Mouse (Mus musculus) liver, adult 2 months (tissue): ENCODE data around the gene Gabarapl2. TPM values are rescaled to one million over a fixed set of nuclear protein-coding genes. Genes with fewer than 3 reads are reported as not detected.

Experiments
- DNase-seq: peaks from one replicate; pipeline ENCODE4 v3.0.0-alpha.2; 2011; ENCODE audit warnings: low read depth, low spot score; ENCODE audit errors: extremely low read depth
- H3K27ac ChIP-seq: fragments of 200-500 bp; replicated peaks from 2 replicates; pipeline ENCODE4 v1.5.1; 2012; ENCODE audit warnings: low read depth, mild to moderate bottlenecking, control low read depth, inconsistent platforms, low read length; ENCODE audit not compliant: insufficient read depth
- H3K27me3 ChIP-seq: fragments of 200-500 bp; 2 replicates; pipeline ENCODE4 v1.6.1; 2012; ENCODE audit warnings: mild to moderate bottlenecking, moderate library complexity, low read length, inconsistent platforms; ENCODE audit not compliant: control insufficient read depth, insufficient read depth
- H3K36me3 ChIP-seq: fragments of 200-500 bp; 2 replicates; pipeline ENCODE4 v1.6.1; 2012; ENCODE audit warnings: low read length, inconsistent platforms; ENCODE audit not compliant: control insufficient read depth, insufficient read depth
- H3K4me1 ChIP-seq: fragments of 200-500 bp; 2 replicates; pipeline ENCODE4 v1.6.1; 2011; ENCODE audit warnings: low read length; ENCODE audit not compliant: control insufficient read depth, insufficient read depth
- H3K4me3 ChIP-seq: fragments of 200-500 bp; 2 replicates; pipeline ENCODE4 v1.5.1; 2011; ENCODE audit warnings: low read depth, mild to moderate bottlenecking, control low read depth, low read length, moderate library complexity; ENCODE audit not compliant: insufficient read depth
- H3K79me2 ChIP-seq: fragments of 200-500 bp; 2 replicates; pipeline ENCODE4 v1.6.1; 2012; ENCODE audit warnings: inconsistent platforms, mild to moderate bottlenecking, low read length, moderate library complexity; ENCODE audit not compliant: control insufficient read depth, insufficient read depth
- H3K9ac ChIP-seq: fragments of 200-500 bp; 2 replicates; pipeline ENCODE4 v1.6.1; 2012; ENCODE audit warnings: low read depth, mild to moderate bottlenecking, control low read depth, inconsistent platforms, low read length
- CTCF ChIP-seq: fragments of 200-500 bp; IDR thresholded peaks from 2 replicates; pipeline ENCODE4 v1.5.1; 2011; ENCODE audit warnings: low read depth, low read length, control low read depth
- POLR2A ChIP-seq: fragments of 200-500 bp; IDR thresholded peaks from 2 replicates; pipeline ENCODE4 v1.6.1; 2011; ENCODE audit warnings: low read length, control low read depth; ENCODE audit not compliant: insufficient read depth; ENCODE audit errors: extremely low read depth
- WGBS: fragments of 180-500 bp; shearing (Covaris S2); methylation state at CpG from one replicate; pipeline ENCODE4 v1.1.7; 2018; 5-methylcytosine and 5-hydroxymethylcytosine counted together
- polyA plus RNA-seq: library from polyadenylated mRNA; depleted of rRNA; stranded (reverse); fragments of >200 nt; gene quantifications from 2 replicates; pipeline ENCODE4 v1.2.3, GENCODE M21; 2012
- total RNA-seq: library from RNA; depleted of rRNA; stranded (reverse); fragments of >200 nt; gene quantifications from 2 replicates; pipeline ENCODE4 v1.2.3, GENCODE M21; 2014

Gabarapl2 gene
- total and polyA plus RNA-seq, 2 experiments, result 24.1 to 39.5 TPM

DNA sequence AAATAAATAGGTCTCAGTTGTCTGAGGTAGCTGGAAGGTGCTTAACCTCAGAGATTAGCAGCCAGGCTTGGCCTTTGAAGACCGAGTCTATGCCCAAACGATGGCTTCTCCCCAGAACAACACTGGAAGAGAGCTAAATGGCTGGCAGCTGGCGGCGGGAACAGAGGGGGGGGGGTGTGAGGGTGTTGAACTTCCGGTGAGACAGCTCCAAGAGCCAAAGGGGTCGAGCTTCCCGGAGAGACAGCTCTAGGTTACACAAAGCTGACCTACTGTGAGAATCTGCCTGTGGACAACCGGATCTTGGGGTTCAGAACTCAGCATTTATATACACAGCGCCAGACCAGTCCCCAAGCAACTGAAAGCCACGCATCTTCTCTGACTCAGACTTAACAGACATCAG lies 41.9 kb upstream of the Gabarapl2 start:
- Histone ChIP-seq H3K27me3 (no peaks in the 10 kb centered on the region; the same call in 1 of the 2 replicates), H3K79me2 (no peaks in the 10 kb centered on the region), H3K4me3 (no peak overlapping the region), H3K36me3 (no peaks in the 10 kb centered on the region), H3K27ac (no peak overlapping the region), H3K9ac (no peak overlapping the region), H3K4me1 (no peaks in the 10 kb centered on the region)
- no peak for DNase-seq
- 57% methylated on average over 10 of the region's 10 CpGs for WGBS
- no peak for TF ChIP-seq CTCF
- no peak for TF ChIP-seq POLR2A

- TF ChIP-seq POLR2A (no peak), CTCF (no peak)
- DNase-seq, result no peak
- WGBS, result 41% methylated on average over 5 of the region's 5 CpGs
- Histone ChIP-seq H3K27me3 (no peaks in the 10 kb centered on the region; the same call in 1 of the 2 replicates), H3K9ac (no peak overlapping the region), H3K4me3 (no peak overlapping the region), H3K4me1 (no peaks in the 10 kb centered on the region), H3K36me3 (no peaks in the 10 kb centered on the region), H3K79me2 (no peaks in the 10 kb centered on the region), H3K27ac (no peak overlapping the region)
These were observed 38.4 kb upstream of the Gabarapl2 start for GRCm38 (mm10) chr8:111902080-111902479.

DNA sequence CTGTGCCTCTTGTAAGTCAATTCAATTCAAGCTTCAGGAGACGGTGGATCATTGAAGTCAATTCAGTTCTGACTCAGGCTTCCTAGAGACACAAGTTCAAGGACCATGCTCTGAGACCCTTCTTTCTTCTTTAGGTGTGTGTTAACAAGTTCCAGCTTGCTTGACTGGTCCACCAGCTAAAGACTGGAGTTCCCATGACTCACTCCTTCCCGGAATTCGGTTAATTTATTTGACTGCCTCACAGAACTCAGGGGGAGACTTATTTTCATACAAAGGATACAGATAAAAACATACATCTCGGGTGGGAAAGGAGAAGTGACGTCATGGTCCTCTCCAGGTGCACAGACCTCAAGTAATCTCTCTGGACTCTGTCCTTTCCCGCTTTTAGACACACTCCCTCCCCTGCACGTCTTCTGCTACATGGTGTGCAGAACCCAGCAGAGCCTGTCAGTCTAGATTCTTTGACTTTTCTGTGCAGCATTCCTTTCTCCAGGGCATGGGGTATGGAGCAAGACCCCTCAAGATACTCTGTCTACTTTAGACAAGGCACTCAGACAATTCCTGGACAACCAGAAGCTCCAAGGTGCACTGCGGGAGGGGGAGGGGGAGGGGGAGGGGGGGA lies 34.9 kb upstream of the Gabarapl2 start:
- no peak overlapping the region for H3K9ac ChIP-seq
- no peak for TF ChIP-seq CTCF
- TF ChIP-seq POLR2A, result no peak

GRCm38 (mm10) chr8:111909621-111910450 lies 30.7 kb upstream of the Gabarapl2 start, which contains the start of gene Chst5:
Chst5 (minus strand) TSS chr8:111910447.
- peaks cover 6% of the 10 kb centered on the region; the same call in 1 of the 2 replicates for H3K27me3 ChIP-seq
- H3K36me3 ChIP-seq, result no peaks in the 10 kb centered on the region
- TF ChIP-seq POLR2A (no peak), CTCF (no peak)
- no peak within 1 kb of the TSS for H3K9ac ChIP-seq
- H3K27ac ChIP-seq, result no peak within 1 kb of the TSS
- 13% methylated on average over 47 of the region's 47 CpGs for WGBS
- DNase-seq, result no peak
- H3K4me1 ChIP-seq, result no peaks in the 10 kb centered on the region
- H3K79me2 ChIP-seq, result no peaks in the 10 kb centered on the region
- no peak within 1 kb of the TSS for H3K4me3 ChIP-seq

More for the DNA sequence above, 34.9 kb upstream of the Gabarapl2 start:
- no peaks in the 10 kb centered on the region for H3K36me3 ChIP-seq
- DNase-seq, result no peak
- no peak overlapping the region for H3K4me3 ChIP-seq
- peaks cover 6% of the 10 kb centered on the region; the same call in 1 of the 2 replicates for H3K27me3 ChIP-seq
- WGBS, result 51% methylated on average over 8 of the region's 8 CpGs
- no peaks in the 10 kb centered on the region for H3K79me2 ChIP-seq
- no peaks in the 10 kb centered on the region for H3K4me1 ChIP-seq
- no peak overlapping the region for H3K27ac ChIP-seq

DNA sequence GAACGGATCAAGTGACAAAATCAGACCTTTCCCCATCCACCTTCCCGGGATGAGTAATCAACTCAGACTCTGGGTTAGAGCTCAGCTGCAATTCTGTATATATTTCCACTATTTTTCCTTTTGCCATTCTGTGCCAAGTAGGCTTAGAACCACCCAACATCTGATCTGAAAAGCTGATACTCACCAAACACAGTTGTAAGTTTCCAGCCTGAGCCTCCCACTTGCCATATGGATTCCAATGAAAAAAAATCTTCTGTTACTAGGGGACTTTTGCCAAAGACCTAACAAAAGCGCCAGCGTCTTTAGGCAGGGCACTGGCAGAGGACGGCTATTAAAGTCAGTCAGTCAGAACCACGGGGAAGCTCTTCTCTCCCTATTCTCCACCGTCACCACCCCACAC lies 28.9 kb upstream of the Gabarapl2 start:
- no peak for TF ChIP-seq POLR2A
- TF ChIP-seq CTCF, result no peak
- H3K4me1 ChIP-seq, result no peaks in the 10 kb centered on the region
- peaks cover 6% of the 10 kb centered on the region; the same call in 1 of the 2 replicates for H3K27me3 ChIP-seq
- H3K4me3 ChIP-seq, result no peak overlapping the region
- WGBS, result 67% methylated on average over 7 of the region's 7 CpGs
- no peak for DNase-seq
- no peak overlapping the region for H3K27ac ChIP-seq
- no peaks in the 10 kb centered on the region for H3K36me3 ChIP-seq
- no peaks in the 10 kb centered on the region for H3K79me2 ChIP-seq
- no peak overlapping the region for H3K9ac ChIP-seq
